Mouse (Mus musculus): ENCODE data around the gene Il6st. TPM values are rescaled to one million over a fixed set of nuclear protein-coding genes. Genes with fewer than 3 reads are reported as not detected.
"Not testable (repeated sequence)": the region's sequence is repeated elsewhere in the genome, so short reads cannot be mapped to it uniquely, and the experiment has no call there.

Gene Il6st
- polyA plus RNA-seq, 1 experiment from 2014 or later, result 20.7 TPM

DNA sequence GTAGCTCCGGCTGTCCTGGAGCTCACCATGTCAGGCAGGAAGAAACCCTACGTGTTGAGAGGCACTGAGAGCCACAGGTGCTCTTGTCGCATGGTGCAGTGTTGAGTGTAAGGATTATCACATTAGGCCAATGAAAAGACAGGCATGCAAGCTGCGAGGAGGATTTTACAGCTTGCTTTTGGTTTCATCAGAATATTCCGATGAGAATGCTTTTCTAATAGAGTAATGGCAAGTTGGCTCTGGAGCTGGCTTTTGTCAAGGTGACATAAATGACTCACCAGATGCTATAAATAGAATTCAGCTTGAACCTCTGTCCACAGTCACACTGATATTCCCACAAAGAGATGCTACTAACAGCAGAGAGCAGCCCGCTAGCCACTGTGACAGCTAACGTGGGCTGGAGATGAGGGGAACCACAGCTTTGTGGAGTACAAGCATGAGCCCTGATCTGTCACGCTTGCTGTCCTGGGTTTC, 38.7 kb upstream of the Il6st start:
- 59% methylated on average over 8 of the region's 8 CpGs for WGBS
- no peak overlapping the region for H3K9ac ChIP-seq (replicated peaks; ENCODE audit: low read length)
- no peaks in the 10 kb centered on the region for H3K4me1 ChIP-seq (ENCODE audit: control insufficient read depth, insufficient read depth, low read length)
- no peak overlapping the region for H3K4me2 ChIP-seq (ENCODE audit: low read length)
- no peaks in the 10 kb centered on the region for H3K27me3 ChIP-seq (ENCODE audit: control insufficient read depth, insufficient read depth, low read length)
- no peak for ATAC-seq (ENCODE audit: low FRiP score, low TSS enrichment)
- H3K4me3 ChIP-seq (replicated peaks; ENCODE audit: low read depth, low read length), result no peak overlapping the region
- H3K9me3 ChIP-seq (ENCODE audit: control insufficient read depth, low read length), result no peaks in the 10 kb centered on the region
- no peak for DNase-seq
- no peak overlapping the region for H3K27ac ChIP-seq (replicated peaks; ENCODE audit: low read depth, low read length)
- H3K36me3 ChIP-seq (ENCODE audit: control insufficient read depth, insufficient read depth, low read length), result no peaks in the 10 kb centered on the region

DNA sequence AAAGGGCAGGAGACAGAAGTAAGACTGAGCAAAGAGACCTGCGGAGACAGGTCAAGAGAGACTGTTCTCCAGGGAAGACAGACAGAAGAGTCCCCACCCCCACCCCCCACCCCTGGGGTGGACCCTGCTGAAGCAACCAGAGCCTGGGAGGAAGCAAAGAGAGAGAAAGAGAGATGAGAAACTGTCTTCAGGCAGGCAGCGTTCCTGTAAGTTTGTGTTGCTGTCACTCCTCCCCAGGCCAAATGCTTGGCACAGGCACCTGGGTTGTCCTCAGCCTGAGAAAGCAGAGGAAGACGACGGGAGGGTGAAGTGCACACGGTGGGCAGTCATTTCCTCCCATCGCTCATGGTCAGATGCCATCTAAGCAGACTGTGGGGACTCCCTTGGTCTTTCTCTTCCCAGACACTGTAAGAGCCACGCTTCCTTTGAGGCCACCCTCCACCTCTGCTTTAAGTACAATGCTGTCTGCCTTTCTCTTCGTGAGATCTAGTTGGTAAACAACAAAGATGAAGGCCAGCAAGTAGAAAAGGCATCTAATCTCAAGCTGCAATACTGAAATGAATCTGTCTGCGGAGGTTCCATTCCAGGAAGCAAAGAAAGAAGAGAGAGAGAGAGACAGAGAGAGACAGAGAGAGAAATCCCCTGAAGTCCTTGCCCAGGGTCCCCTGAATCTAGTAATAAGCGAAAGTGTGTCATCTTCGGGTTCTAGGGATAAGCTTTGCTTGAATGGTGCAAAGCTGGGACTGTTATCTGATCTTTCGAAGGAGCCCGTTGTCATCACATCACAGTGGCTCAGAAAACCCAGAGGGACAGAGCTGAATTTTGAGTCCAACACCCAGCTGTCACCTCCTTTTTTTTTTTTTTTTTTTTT, 37.4 kb upstream of the Il6st start:
- WGBS, result 77% methylated on average over 13 of the region's 13 CpGs
- no peak for ATAC-seq (ENCODE audit: low FRiP score, low TSS enrichment)

GRCm38 (mm10) chr13:112427136-112427470, 36.8 kb upstream of the Il6st start:
- 93% methylated on average over 4 of the region's 4 CpGs for WGBS
- H3K4me1 ChIP-seq (ENCODE audit: control insufficient read depth, insufficient read depth, low read length); H3K27ac ChIP-seq (replicated peaks; ENCODE audit: low read depth, low read length); H3K9ac ChIP-seq (replicated peaks; ENCODE audit: low read length); H3K4me3 ChIP-seq (replicated peaks; ENCODE audit: low read depth, low read length); H3K9me3 ChIP-seq (ENCODE audit: control insufficient read depth, low read length); ATAC-seq (ENCODE audit: low FRiP score, low TSS enrichment); DNase-seq; H3K36me3 ChIP-seq (ENCODE audit: control insufficient read depth, insufficient read depth, low read length); H3K4me2 ChIP-seq (ENCODE audit: low read length); H3K27me3 ChIP-seq (ENCODE audit: control insufficient read depth, insufficient read depth, low read length): not testable (repeated sequence)

More for the DNA sequence above, 37.4 kb upstream of the Il6st start:
- Histone ChIP-seq H3K27ac (replicated peaks; ENCODE audit: low read depth, low read length) (no peak overlapping the region), H3K9me3 (ENCODE audit: control insufficient read depth, low read length) (no peaks in the 10 kb centered on the region), H3K4me2 (ENCODE audit: low read length) (no peak overlapping the region), H3K27me3 (ENCODE audit: control insufficient read depth, insufficient read depth, low read length) (no peaks in the 10 kb centered on the region), H3K4me3 (replicated peaks; ENCODE audit: low read depth, low read length) (no peak overlapping the region), H3K4me1 (ENCODE audit: control insufficient read depth, insufficient read depth, low read length) (no peaks in the 10 kb centered on the region), H3K9ac (replicated peaks; ENCODE audit: low read length) (no peak overlapping the region), H3K36me3 (ENCODE audit: control insufficient read depth, insufficient read depth, low read length) (no peaks in the 10 kb centered on the region)
- no peak for DNase-seq

GRCm38 (mm10) chr13:112427521-112427920, 36.3 kb upstream of the Il6st start:
- Histone ChIP-seq H3K9me3 (ENCODE audit: control insufficient read depth, low read length) (no peaks in the 10 kb centered on the region), H3K4me1 (ENCODE audit: control insufficient read depth, insufficient read depth, low read length) (no peaks in the 10 kb centered on the region), H3K27me3 (ENCODE audit: control insufficient read depth, insufficient read depth, low read length) (no peaks in the 10 kb centered on the region), H3K4me3 (replicated peaks; ENCODE audit: low read depth, low read length) (no peak overlapping the region), H3K27ac (replicated peaks; ENCODE audit: low read depth, low read length) (no peak overlapping the region), H3K36me3 (ENCODE audit: control insufficient read depth, insufficient read depth, low read length) (no peaks in the 10 kb centered on the region), H3K9ac (replicated peaks; ENCODE audit: low read length) (no peak overlapping the region), H3K4me2 (ENCODE audit: low read length) (no peak overlapping the region)
- ATAC-seq (ENCODE audit: low FRiP score, low TSS enrichment), result no peak
- no peak for DNase-seq
- 88% methylated on average over 15 of the region's 15 CpGs for WGBS

DNA sequence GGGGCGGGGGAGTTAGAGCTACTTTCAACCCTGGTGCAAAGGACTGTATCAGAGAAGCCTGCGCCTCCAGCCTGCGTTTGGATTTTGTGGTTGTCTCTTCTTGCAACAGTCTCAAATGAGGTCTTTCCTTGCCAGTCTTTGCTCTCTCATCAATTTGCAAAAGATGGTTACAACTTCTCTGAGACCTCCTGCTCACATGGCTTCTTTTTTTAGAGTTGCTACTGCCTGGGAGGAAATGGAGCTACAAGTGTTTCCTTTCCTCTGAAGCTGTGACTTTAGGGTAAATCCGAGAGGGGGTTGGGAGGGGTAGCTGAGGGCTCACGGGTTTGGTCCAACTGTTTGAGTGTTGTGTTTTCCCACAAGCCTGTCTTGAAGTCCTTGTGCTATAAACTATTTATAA, 30.6 kb upstream of the Il6st start:
- ATAC-seq (ENCODE audit: low FRiP score, low TSS enrichment), result no peak
- no peak overlapping the region for H3K4me2 ChIP-seq (ENCODE audit: low read length)
- no peaks in the 10 kb centered on the region for H3K27me3 ChIP-seq (ENCODE audit: control insufficient read depth, insufficient read depth, low read length)
- 79% methylated on average over 5 of the region's 5 CpGs for WGBS
- no peaks in the 10 kb centered on the region for H3K4me1 ChIP-seq (ENCODE audit: control insufficient read depth, insufficient read depth, low read length)
- H3K9me3 ChIP-seq (ENCODE audit: control insufficient read depth, low read length), result no peaks in the 10 kb centered on the region
- H3K36me3 ChIP-seq (ENCODE audit: control insufficient read depth, insufficient read depth, low read length), result no peaks in the 10 kb centered on the region
- no peak for DNase-seq
- H3K9ac ChIP-seq (replicated peaks; ENCODE audit: low read length), result no peak overlapping the region
- no peak overlapping the region for H3K4me3 ChIP-seq (replicated peaks; ENCODE audit: low read depth, low read length)
- H3K27ac ChIP-seq (replicated peaks; ENCODE audit: low read depth, low read length), result no peak overlapping the region

DNA sequence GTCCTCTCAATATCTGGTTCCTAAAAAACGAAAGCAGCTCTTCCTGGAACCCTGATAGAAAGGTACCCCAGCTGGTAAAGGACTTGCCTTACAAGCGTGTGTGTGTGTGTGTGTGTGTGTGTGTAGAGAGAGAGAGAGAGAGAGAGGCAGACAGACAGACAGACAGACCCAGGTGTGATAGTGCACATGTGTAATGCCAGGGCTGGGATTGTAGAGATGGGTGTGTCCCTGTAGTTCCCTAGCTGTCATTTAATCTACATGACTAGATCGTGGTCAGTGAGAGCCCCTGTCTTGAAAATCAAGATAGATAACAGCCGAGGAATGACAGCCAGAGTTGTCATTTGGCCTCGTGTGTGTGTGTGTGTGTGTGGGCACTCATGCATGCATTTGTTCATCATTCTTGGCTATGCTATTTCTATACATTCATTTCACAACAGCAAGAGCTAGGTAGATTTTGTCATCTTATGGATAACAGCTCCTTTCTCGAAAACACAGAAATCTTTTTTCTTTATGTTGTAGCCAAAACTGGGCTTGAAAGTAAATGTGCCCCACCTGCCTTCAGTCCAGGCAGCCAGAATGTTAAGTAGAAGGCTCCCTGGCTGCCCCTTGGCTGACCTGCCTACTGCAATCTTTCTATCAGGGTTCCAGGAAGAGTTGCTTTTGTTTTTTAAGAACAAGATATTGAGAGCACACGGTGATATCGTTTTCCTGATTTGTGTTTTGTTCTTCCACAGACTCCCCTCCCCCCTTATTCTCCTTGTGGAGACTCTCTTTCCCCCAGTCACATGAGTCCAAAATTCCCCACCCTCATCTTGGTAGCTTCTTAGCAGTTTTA, 28.4 kb upstream of the Il6st start:
- H3K4me2 ChIP-seq (ENCODE audit: low read length), result no peak overlapping the region
- H3K4me1 ChIP-seq (ENCODE audit: control insufficient read depth, insufficient read depth, low read length), result peaks cover 8% of the 10 kb centered on the region
- no peak for ATAC-seq (ENCODE audit: low FRiP score, low TSS enrichment)
- H3K36me3 ChIP-seq (ENCODE audit: control insufficient read depth, insufficient read depth, low read length), result no peaks in the 10 kb centered on the region
- no peaks in the 10 kb centered on the region for H3K9me3 ChIP-seq (ENCODE audit: control insufficient read depth, low read length)
- H3K27ac ChIP-seq (replicated peaks; ENCODE audit: low read depth, low read length), result no peak overlapping the region
- DNase-seq, result no peak
- no peak overlapping the region for H3K9ac ChIP-seq (replicated peaks; ENCODE audit: low read length)
- 71% methylated on average over 8 of the region's 8 CpGs for WGBS
- no peak overlapping the region for H3K4me3 ChIP-seq (replicated peaks; ENCODE audit: low read depth, low read length)
- no peaks in the 10 kb centered on the region for H3K27me3 ChIP-seq (ENCODE audit: control insufficient read depth, insufficient read depth, low read length)

DNA sequence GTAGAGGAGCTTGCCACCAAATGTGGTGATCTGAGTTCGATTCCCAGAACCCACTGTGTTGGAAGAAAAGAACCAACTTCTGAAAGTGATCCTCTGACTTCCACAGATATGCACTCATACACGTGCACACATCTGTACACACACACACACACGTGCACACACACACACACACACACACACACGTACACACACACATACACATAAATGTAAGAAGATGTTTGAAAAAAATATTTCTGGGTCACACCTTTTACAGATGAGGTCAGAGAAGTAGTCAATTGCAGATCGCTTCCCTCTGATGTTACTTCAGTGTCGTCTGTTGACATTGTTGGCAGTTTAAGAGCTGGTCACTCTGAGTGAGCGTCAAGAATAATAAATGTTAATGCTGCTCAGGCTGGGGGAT, 27.6 kb upstream of the Il6st start:
- Histone ChIP-seq H3K4me2 (ENCODE audit: low read length) (no peak overlapping the region), H3K4me3 (replicated peaks; ENCODE audit: low read depth, low read length) (no peak overlapping the region), H3K9me3 (ENCODE audit: control insufficient read depth, low read length) (no peaks in the 10 kb centered on the region), H3K36me3 (ENCODE audit: control insufficient read depth, insufficient read depth, low read length) (no peaks in the 10 kb centered on the region), H3K9ac (replicated peaks; ENCODE audit: low read length) (no peak overlapping the region), H3K27ac (replicated peaks; ENCODE audit: low read depth, low read length) (no peak overlapping the region), H3K4me1 (ENCODE audit: control insufficient read depth, insufficient read depth, low read length) (peaks cover 8% of the 10 kb centered on the region), H3K27me3 (ENCODE audit: control insufficient read depth, insufficient read depth, low read length) (no peaks in the 10 kb centered on the region)
- ATAC-seq (ENCODE audit: low FRiP score, low TSS enrichment) (no peak), DNase-seq (no peak)
- 89% methylated on average over 7 of the region's 7 CpGs for WGBS

DNA sequence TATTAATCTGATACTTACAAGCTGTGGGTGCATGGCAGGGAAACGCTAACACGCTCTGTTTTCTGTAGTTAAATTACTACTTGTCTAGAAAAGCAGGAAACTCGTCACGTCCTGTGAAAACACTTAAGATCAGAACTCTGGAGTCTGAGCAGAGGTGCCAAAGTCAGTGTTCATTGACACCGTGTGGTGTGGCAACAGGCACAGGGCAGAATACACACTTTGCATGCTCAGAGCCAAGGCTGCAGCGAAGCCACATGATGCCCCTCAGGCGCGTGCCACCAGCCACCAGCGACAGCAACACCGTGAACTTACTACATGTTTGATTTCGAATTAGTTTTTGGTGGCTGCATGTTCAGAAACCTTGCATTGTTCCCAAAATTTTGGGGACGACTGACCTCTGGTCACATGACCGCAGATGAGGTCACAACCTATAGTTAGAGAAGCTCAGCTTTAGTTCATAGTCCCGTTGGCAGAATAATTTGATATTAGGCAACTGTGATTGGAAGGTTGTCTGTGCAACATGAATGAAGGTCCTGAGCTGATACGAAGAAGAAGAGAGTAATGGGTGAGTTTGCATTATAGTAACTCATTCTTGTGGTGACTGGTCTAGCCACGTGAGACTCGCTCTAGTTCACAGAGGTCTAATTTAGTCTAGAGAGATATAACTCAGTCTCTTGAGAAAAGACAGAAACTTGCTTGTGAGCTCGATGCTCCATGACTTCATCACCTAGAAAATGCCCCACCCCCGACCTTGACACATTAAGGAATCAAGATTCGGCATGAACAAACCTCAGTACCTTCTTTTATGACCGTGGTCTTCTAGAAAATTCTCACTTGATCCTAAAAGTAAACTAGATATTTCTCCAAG, 25.6 kb upstream of the Il6st start:
- no peak overlapping the region for H3K9ac ChIP-seq (replicated peaks; ENCODE audit: low read length)
- no peaks in the 10 kb centered on the region for H3K27me3 ChIP-seq (ENCODE audit: control insufficient read depth, insufficient read depth, low read length)
- no peak overlapping the region for H3K4me3 ChIP-seq (replicated peaks; ENCODE audit: low read depth, low read length)
- no peak overlapping the region for H3K4me2 ChIP-seq (ENCODE audit: low read length)
- no peak for ATAC-seq (ENCODE audit: low FRiP score, low TSS enrichment)
- H3K9me3 ChIP-seq (ENCODE audit: control insufficient read depth, low read length), result no peaks in the 10 kb centered on the region
- no peak overlapping the region for H3K27ac ChIP-seq (replicated peaks; ENCODE audit: low read depth, low read length)
- H3K36me3 ChIP-seq (ENCODE audit: control insufficient read depth, insufficient read depth, low read length), result no peaks in the 10 kb centered on the region
- H3K4me1 ChIP-seq (ENCODE audit: control insufficient read depth, insufficient read depth, low read length), result peaks cover 8% of the 10 kb centered on the region
- WGBS, result 94% methylated on average over 21 of the region's 21 CpGs
- no peak for DNase-seq
